Mouse (Mus musculus): ENCODE measurements around the gene Gcnt4.

DNA sequence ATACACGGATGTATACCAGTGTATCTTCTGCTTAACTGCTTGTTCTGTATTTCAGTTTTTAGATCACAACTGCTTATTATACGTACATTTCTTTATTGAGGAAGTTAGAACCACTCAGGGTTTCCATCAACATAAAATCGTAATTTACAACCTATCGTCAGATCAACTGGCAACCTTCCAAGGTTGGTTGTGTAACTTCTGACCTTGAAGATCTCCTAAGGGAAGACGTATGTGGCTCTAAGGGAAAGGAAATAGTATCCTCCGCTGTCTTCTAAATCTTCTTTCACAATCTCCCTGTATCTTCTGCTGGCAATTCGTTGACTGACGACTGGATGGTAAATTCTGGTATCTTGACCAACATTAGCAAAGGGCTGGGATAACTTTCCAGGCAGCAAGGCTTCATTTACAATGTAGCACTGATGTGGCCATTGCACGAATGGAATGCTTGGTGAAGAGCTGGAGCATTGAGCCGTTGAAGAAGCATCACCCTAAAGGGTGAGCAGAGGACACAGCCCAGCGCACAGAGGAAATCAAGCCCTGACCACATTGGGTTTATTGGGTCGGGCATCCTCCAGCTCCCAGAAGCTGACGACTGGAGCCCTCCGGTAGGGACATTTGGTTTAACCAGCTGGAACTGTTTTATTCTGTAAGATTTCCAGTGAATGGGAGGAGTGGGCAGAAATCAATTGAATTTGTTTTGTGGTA is 66.2 kb downstream of the Gcnt4 start:
- TF ChIP-seq CTCF (IDR thresholded peaks at IDR 0.05; ENCODE audit: control insufficient read depth, insufficient read depth, insufficient read length) (no peak), USF1 (IDR thresholded peaks at IDR 0.05; ENCODE audit: low read depth) (no peak), MAX (IDR thresholded peaks at IDR 0.05) (no peak), MYOD1 (IDR thresholded peaks at IDR 0.05; ENCODE audit: control insufficient read depth, insufficient read length, low read depth) (no peak)

Data from C2C12 (cell line).